Mouse (Mus musculus): ENCODE data around the gene Itgav.

DNA sequence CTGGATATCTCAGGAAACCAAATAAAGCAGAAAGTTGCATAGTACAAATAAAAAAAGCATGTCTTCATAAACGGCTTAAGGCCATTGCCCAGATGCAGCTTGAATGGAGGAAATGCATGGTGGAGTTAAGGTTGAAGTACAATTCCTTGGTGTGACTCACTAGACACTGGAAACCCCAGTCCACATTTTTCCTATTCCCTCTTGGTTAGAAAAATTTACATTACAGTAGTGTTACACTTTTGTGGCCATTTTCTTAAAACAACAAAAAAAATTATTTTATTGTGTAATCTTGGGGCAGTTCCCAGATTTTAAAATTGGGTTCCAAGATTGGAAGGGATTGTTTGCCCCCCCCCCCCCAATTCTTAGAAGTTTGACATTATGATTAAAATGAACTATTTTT lies 35.9 kb downstream of the Itgav start:
- no peak for TF ChIP-seq CTCF (conservative IDR thresholded peaks at IDR 0.05; ENCODE audit: low read length)
- TF ChIP-seq NANOG (IDR thresholded peaks at IDR 0.05; ENCODE audit: borderline replicate concordance, low read length) = no peak
- TF ChIP-seq POU5F1 (IDR thresholded peaks at IDR 0.05; ENCODE audit: borderline replicate concordance, low read length) = no peak

Measured in E14TG2a.4 (cell line).